Mouse (Mus musculus): ENCODE measurements around the gene Atxn7l1. TPM values are rescaled to one million over a fixed set of nuclear protein-coding genes. Genes with fewer than 3 reads are reported as not detected.

Gene Atxn7l1
- polyA plus RNA-seq, 1 experiment from 2014 or later = 14.4 TPM

GRCm38 (mm10) chr12:33110894-33111471 is 36.5 kb upstream of the Atxn7l1 start:
- peak overlapping the region; percentile 83 for H3K27ac ChIP-seq (ENCODE audit: low read depth)
- peak; percentile 89 for DNase-seq
- H3K36me3 ChIP-seq (ENCODE audit: insufficient read depth) = no peaks in the 10 kb centered on the region
- H3K27me3 ChIP-seq (ENCODE audit: insufficient read depth, low read length) = no peaks in the 10 kb centered on the region
- 13% methylated on average over 14 of the region's 14 CpGs for WGBS
- no peak overlapping the region for H3K9ac ChIP-seq
- peak; percentile 82 for ATAC-seq (ENCODE audit: insufficient read depth)
- H3K4me3 ChIP-seq (ENCODE audit: low read depth, low read length) = no peak overlapping the region
- peak overlapping the region; percentile 31; the same call in 1 of the 2 replicates for H3K4me2 ChIP-seq
- no peaks in the 10 kb centered on the region for H3K9me3 ChIP-seq (ENCODE audit: low read depth, low read length)
- peaks cover 8% of the 10 kb centered on the region; the same call in 1 of the 2 replicates for H3K4me1 ChIP-seq (ENCODE audit: insufficient read depth)
- no peak for TF ChIP-seq CTCF (IDR thresholded peaks at IDR 0.05; ENCODE audit: low read depth)

- H3K4me3 ChIP-seq (ENCODE audit: low read depth, low read length) = no peak overlapping the region
- no peak overlapping the region for H3K4me2 ChIP-seq
- H3K36me3 ChIP-seq (ENCODE audit: insufficient read depth) = no peaks in the 10 kb centered on the region
- H3K27me3 ChIP-seq (ENCODE audit: insufficient read depth, low read length) = no peaks in the 10 kb centered on the region
- WGBS = 27% methylated on average over 15 of the region's 15 CpGs
- no peak overlapping the region for H3K9ac ChIP-seq
- H3K4me1 ChIP-seq (ENCODE audit: insufficient read depth) = no peaks in the 10 kb centered on the region
- no peak for TF ChIP-seq CTCF (IDR thresholded peaks at IDR 0.05; ENCODE audit: low read depth)
- ATAC-seq (ENCODE audit: insufficient read depth) (no peak), DNase-seq (no peak)
- no peak overlapping the region for H3K27ac ChIP-seq (ENCODE audit: low read depth)
- no peaks in the 10 kb centered on the region for H3K9me3 ChIP-seq (ENCODE audit: low read depth, low read length)
Observed at GRCm38 (mm10) chr12:33118624-33119301, 28.7 kb upstream of the Atxn7l1 start.

GRCm38 (mm10) chr12:33125594-33126227 is 21.8 kb upstream of the Atxn7l1 start:
- no peaks in the 10 kb centered on the region for H3K9me3 ChIP-seq (ENCODE audit: low read depth, low read length)
- H3K9ac ChIP-seq = no peak overlapping the region
- ATAC-seq (ENCODE audit: insufficient read depth) (no peak), DNase-seq (no peak)
- no peak for TF ChIP-seq CTCF (IDR thresholded peaks at IDR 0.05; ENCODE audit: low read depth)
- WGBS = 49% methylated on average over 9 of the region's 9 CpGs
- no peaks in the 10 kb centered on the region for H3K36me3 ChIP-seq (ENCODE audit: insufficient read depth)
- H3K4me2 ChIP-seq = no peak overlapping the region
- no peaks in the 10 kb centered on the region for H3K27me3 ChIP-seq (ENCODE audit: insufficient read depth, low read length)
- no peaks in the 10 kb centered on the region for H3K4me1 ChIP-seq (ENCODE audit: insufficient read depth)
- H3K27ac ChIP-seq (ENCODE audit: low read depth) = no peak overlapping the region
- H3K4me3 ChIP-seq (ENCODE audit: low read depth, low read length) = no peak overlapping the region

- no peak overlapping the region for H3K27ac ChIP-seq (ENCODE audit: low read depth)
- no peak overlapping the region for H3K4me2 ChIP-seq
- H3K9ac ChIP-seq = no peak overlapping the region
- DNase-seq (no peak), ATAC-seq (ENCODE audit: insufficient read depth) (no peak)
- no peak overlapping the region for H3K4me3 ChIP-seq (ENCODE audit: low read depth, low read length)
- no peaks in the 10 kb centered on the region for H3K9me3 ChIP-seq (ENCODE audit: low read depth, low read length)
- TF ChIP-seq CTCF (IDR thresholded peaks at IDR 0.05; ENCODE audit: low read depth) = no peak
- no peaks in the 10 kb centered on the region for H3K4me1 ChIP-seq (ENCODE audit: insufficient read depth)
- no peaks in the 10 kb centered on the region for H3K27me3 ChIP-seq (ENCODE audit: insufficient read depth, low read length)
- no peaks in the 10 kb centered on the region for H3K36me3 ChIP-seq (ENCODE audit: insufficient read depth)
Observed at GRCm38 (mm10) chr12:33126243-33126642, 21.2 kb upstream of the Atxn7l1 start.

GRCm38 (mm10) chr12:33128121-33128520 is 19.4 kb upstream of the Atxn7l1 start:
- ATAC-seq (ENCODE audit: insufficient read depth) (no peak), DNase-seq (no peak)
- Histone ChIP-seq H3K4me1 (ENCODE audit: insufficient read depth) (no peaks in the 10 kb centered on the region), H3K9ac (no peak overlapping the region), H3K9me3 (ENCODE audit: low read depth, low read length) (no peaks in the 10 kb centered on the region), H3K27me3 (ENCODE audit: insufficient read depth, low read length) (no peaks in the 10 kb centered on the region), H3K4me3 (ENCODE audit: low read depth, low read length) (no peak overlapping the region), H3K4me2 (no peak overlapping the region), H3K27ac (ENCODE audit: low read depth) (no peak overlapping the region), H3K36me3 (ENCODE audit: insufficient read depth) (no peaks in the 10 kb centered on the region)
- TF ChIP-seq CTCF (IDR thresholded peaks at IDR 0.05; ENCODE audit: low read depth) = no peak
- 64% methylated on average over 2 of the region's 2 CpGs for WGBS

GRCm38 (mm10) chr12:33128702-33129101 is 18.8 kb upstream of the Atxn7l1 start:
- no peak overlapping the region for H3K4me2 ChIP-seq
- H3K36me3 ChIP-seq (ENCODE audit: insufficient read depth) = no peaks in the 10 kb centered on the region
- no peak overlapping the region for H3K27ac ChIP-seq (ENCODE audit: low read depth)
- no peak for DNase-seq
- no peak overlapping the region for H3K4me3 ChIP-seq (ENCODE audit: low read depth, low read length)
- no peaks in the 10 kb centered on the region for H3K27me3 ChIP-seq (ENCODE audit: insufficient read depth, low read length)
- no peaks in the 10 kb centered on the region for H3K9me3 ChIP-seq (ENCODE audit: low read depth, low read length)
- no peaks in the 10 kb centered on the region for H3K4me1 ChIP-seq (ENCODE audit: insufficient read depth)
- H3K9ac ChIP-seq = no peak overlapping the region
- no peak for TF ChIP-seq CTCF (IDR thresholded peaks at IDR 0.05; ENCODE audit: low read depth)
- WGBS = 43% methylated on average over 7 of the region's 7 CpGs
- ATAC-seq (ENCODE audit: insufficient read depth) = no peak

GRCm38 (mm10) chr12:33129410-33129809 is 18.1 kb upstream of the Atxn7l1 start:
- 10% methylated on average over 4 of the region's 4 CpGs for WGBS
- ATAC-seq (ENCODE audit: insufficient read depth) (no peak), DNase-seq (no peak)
- H3K27me3 ChIP-seq (ENCODE audit: insufficient read depth, low read length) = no peaks in the 10 kb centered on the region
- no peak overlapping the region for H3K4me2 ChIP-seq
- H3K4me3 ChIP-seq (ENCODE audit: low read depth, low read length) = no peak overlapping the region
- no peaks in the 10 kb centered on the region for H3K4me1 ChIP-seq (ENCODE audit: insufficient read depth)
- no peak for TF ChIP-seq CTCF (IDR thresholded peaks at IDR 0.05; ENCODE audit: low read depth)
- H3K9ac ChIP-seq = no peak overlapping the region
- H3K27ac ChIP-seq (ENCODE audit: low read depth) = no peak overlapping the region
- H3K36me3 ChIP-seq (ENCODE audit: insufficient read depth) = no peaks in the 10 kb centered on the region
- H3K9me3 ChIP-seq (ENCODE audit: low read depth, low read length) = no peaks in the 10 kb centered on the region

Measured in lung, embryonic 14.5 days (tissue).